Mouse (Mus musculus): ENCODE results near the gene Lcn2. TPM values are rescaled to one million over a fixed set of nuclear protein-coding genes. Genes with fewer than 3 reads are reported as not detected.

Gene Lcn2
- polyA plus RNA-seq, 1 experiment, result 23.8 TPM

DNA sequence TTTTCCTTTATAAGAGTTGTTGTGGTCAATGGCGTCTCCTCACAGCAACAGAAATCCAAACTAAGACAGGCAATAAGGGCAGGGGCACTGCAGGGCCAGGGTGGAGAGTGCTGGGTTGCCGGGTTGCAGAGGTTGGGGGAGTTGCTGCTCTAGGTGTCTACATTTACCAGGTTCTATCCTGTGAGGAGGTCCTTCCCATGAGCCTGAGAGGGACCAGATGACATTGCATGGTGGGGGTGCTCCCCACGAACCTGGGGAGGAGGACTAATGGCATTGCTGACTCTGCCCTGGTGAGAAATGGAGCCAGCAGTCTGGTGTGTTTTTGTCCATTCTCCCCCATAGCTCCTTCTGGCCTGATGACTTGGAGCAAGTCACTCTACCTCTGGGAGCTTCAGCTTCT, 30.3 kb downstream of the Lcn2 start:
- Histone ChIP-seq H3K36me3 (ENCODE audit: control insufficient read depth, insufficient read depth, low read length) (no peaks in the 10 kb centered on the region), H3K27me3 (ENCODE audit: control insufficient read depth, insufficient read depth, low read length) (peaks cover 3% of the 10 kb centered on the region), H3K27ac (ENCODE audit: control insufficient read depth, insufficient read depth, low read length) (no peak overlapping the region), H3K4me3 (ENCODE audit: control insufficient read depth, insufficient read depth, low read length) (no peak overlapping the region), H3K4me1 (replicated peaks; ENCODE audit: control insufficient read depth, insufficient read depth, low read length) (peaks cover 11% of the 10 kb centered on the region)
- DNase-seq, result no peak
- 83% methylated on average over 3 of the region's 3 CpGs for WGBS
- TF ChIP-seq CTCF (IDR thresholded peaks at IDR 0.05; ENCODE audit: borderline replicate concordance, control insufficient read depth, extremely low read depth, insufficient read depth, low read length, poor library complexity) (no peak), POLR2A (IDR thresholded peaks at IDR 0.05; ENCODE audit: control insufficient read depth, extremely low read depth, insufficient read depth, low read length, poor library complexity) (no peak)

DNA sequence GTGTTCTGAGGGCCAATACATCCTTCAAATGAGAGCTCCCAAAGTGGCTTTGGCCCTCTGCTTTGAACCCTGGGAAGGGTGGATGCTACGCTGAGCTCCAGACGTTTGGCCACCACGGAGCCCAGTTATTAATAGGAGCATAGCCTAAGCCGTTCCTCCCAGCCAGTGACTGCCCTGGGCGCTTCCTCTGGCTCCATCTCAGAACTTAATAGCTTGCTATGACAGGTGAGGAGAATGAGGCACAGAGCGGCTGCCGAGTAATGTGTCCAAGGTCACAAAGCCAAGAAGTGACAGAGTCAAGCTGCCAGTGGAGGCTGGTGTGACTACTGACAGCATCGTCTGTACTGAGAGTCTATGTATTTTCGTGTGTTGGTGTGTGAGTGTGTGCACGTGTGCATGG, 31.8 kb downstream of the Lcn2 start:
- Histone ChIP-seq H3K36me3 (ENCODE audit: control insufficient read depth, insufficient read depth, low read length) (no peaks in the 10 kb centered on the region), H3K27ac (ENCODE audit: control insufficient read depth, insufficient read depth, low read length) (no peak overlapping the region), H3K27me3 (ENCODE audit: control insufficient read depth, insufficient read depth, low read length) (peaks cover 3% of the 10 kb centered on the region), H3K4me1 (replicated peaks; ENCODE audit: control insufficient read depth, insufficient read depth, low read length) (peaks cover 12% of the 10 kb centered on the region), H3K4me3 (ENCODE audit: control insufficient read depth, insufficient read depth, low read length) (no peak overlapping the region)
- TF ChIP-seq POLR2A (IDR thresholded peaks at IDR 0.05; ENCODE audit: control insufficient read depth, extremely low read depth, insufficient read depth, low read length, poor library complexity), result no peak
- no peak for TF ChIP-seq CTCF (IDR thresholded peaks at IDR 0.05; ENCODE audit: borderline replicate concordance, control insufficient read depth, extremely low read depth, insufficient read depth, low read length, poor library complexity)
- DNase-seq, result no peak
- WGBS, result 87% methylated on average over 10 of the region's 10 CpGs

DNA sequence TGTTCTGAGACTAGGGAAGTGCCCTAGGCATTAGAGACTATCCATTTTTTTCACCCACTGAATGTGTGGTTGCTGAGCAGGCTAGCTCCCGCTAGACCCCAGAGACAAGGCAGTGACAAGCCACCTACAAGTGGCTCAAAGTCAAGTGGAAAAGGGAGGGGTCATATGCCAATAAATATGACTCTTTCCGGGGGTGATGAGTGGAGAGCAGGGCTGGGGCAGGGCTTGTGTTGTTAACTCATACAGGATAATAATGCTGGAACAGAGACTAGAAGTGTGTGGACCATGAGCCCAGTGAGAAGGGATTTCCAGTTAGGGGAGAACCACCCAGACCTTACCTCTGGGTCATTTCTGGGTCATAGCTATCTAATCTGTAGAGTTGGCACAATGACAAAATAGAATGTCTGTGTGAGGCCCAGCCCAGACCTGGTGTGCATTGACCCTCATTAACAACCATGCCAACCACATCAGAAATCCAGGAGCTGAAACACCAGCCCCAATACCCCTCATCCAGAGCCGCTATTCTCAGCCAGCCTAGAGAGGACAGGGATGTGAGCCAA, 33.6 kb downstream of the Lcn2 start:
- H3K4me1 ChIP-seq (replicated peaks; ENCODE audit: control insufficient read depth, insufficient read depth, low read length), result peaks cover 12% of the 10 kb centered on the region
- peaks cover 3% of the 10 kb centered on the region for H3K27me3 ChIP-seq (ENCODE audit: control insufficient read depth, insufficient read depth, low read length)
- H3K36me3 ChIP-seq (ENCODE audit: control insufficient read depth, insufficient read depth, low read length), result no peaks in the 10 kb centered on the region
- H3K27ac ChIP-seq (ENCODE audit: control insufficient read depth, insufficient read depth, low read length), result no peak overlapping the region
- TF ChIP-seq CTCF (IDR thresholded peaks at IDR 0.05; ENCODE audit: borderline replicate concordance, control insufficient read depth, extremely low read depth, insufficient read depth, low read length, poor library complexity) (no peak), POLR2A (IDR thresholded peaks at IDR 0.05; ENCODE audit: control insufficient read depth, extremely low read depth, insufficient read depth, low read length, poor library complexity) (no peak)
- WGBS, result 95% methylated on average over 3 of the region's 3 CpGs
- DNase-seq, result no peak
- no peak overlapping the region for H3K4me3 ChIP-seq (ENCODE audit: control insufficient read depth, insufficient read depth, low read length)

DNA sequence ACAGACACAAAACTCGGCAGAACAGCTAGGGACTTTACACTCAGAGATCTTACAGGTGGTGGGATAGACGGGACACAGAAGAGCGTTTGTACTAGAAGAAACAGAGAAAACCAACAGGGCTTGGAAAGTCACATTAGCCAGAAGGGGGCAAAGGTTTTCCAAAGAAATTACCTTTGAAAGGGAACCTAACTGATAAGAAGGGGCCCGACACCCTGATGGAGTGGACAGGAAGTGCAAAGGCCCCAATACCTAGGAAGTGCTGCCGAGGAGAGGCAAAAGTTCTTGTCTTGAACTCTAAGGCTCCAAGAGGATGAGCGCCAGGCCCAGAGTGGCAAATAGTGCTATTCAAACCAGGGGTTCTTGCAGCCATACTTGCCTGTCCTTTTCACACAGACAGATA, 34.2 kb downstream of the Lcn2 start:
- H3K27ac ChIP-seq (ENCODE audit: control insufficient read depth, insufficient read depth, low read length), result no peak overlapping the region
- peaks cover 3% of the 10 kb centered on the region for H3K27me3 ChIP-seq (ENCODE audit: control insufficient read depth, insufficient read depth, low read length)

DNA sequence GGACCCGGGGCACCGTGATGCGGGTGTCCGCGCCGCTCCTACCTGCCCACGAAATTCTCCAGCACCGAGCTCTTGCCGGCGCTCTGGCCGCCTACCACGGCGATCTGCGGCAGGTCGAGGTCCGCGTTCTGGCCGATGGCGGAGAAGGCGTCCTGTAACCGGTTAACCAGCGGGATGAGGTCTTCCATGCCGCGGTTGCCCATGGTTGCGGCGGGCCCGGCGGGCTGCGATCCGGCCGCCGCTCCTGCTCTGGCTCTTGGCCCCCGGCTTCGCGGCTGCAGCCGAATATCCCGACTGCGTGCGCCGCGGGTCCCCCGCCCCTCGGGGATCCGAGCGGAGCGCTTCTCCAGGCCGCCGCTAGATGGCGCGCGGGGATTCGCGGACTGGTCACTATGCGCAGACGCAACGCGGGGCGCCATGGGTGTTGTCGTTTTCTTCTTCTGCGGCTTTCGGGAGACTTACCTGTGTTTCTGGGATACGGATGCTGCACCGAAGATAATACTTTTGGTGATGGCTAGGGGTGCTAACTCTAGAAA, 35.0 kb downstream of the Lcn2 start, which contains the start of gene Dnm1:
Gene Dnm1, minus strand, starts transcription at position 332 of the 536 bp plus-strand sequence.
- Histone ChIP-seq H3K4me1 (replicated peaks; ENCODE audit: control insufficient read depth, insufficient read depth, low read length) (peaks cover 12% of the 10 kb centered on the region), H3K27ac (ENCODE audit: control insufficient read depth, insufficient read depth, low read length) (no peak within 1 kb of the TSS), H3K27me3 (ENCODE audit: control insufficient read depth, insufficient read depth, low read length) (peaks cover 3% of the 10 kb centered on the region), H3K4me3 (ENCODE audit: control insufficient read depth, insufficient read depth, low read length) (peak within 1 kb of the TSS; percentile 39), H3K36me3 (ENCODE audit: control insufficient read depth, insufficient read depth, low read length) (no peaks in the 10 kb centered on the region)
- peak; percentile 99 for TF ChIP-seq CTCF (IDR thresholded peaks at IDR 0.05; ENCODE audit: borderline replicate concordance, control insufficient read depth, extremely low read depth, insufficient read depth, low read length, poor library complexity)
- no peak for TF ChIP-seq POLR2A (IDR thresholded peaks at IDR 0.05; ENCODE audit: control insufficient read depth, extremely low read depth, insufficient read depth, low read length, poor library complexity)
- under 1% methylated on average over 63 of the region's 63 CpGs for WGBS
- DNase-seq, result peak; percentile 87

More for the DNA sequence above, 34.2 kb downstream of the Lcn2 start:
- no peak for DNase-seq
- peaks cover 12% of the 10 kb centered on the region for H3K4me1 ChIP-seq (replicated peaks; ENCODE audit: control insufficient read depth, insufficient read depth, low read length)
- WGBS, result 82% methylated on average over 6 of the region's 6 CpGs
- no peak for TF ChIP-seq POLR2A (IDR thresholded peaks at IDR 0.05; ENCODE audit: control insufficient read depth, extremely low read depth, insufficient read depth, low read length, poor library complexity)
- TF ChIP-seq CTCF (IDR thresholded peaks at IDR 0.05; ENCODE audit: borderline replicate concordance, control insufficient read depth, extremely low read depth, insufficient read depth, low read length, poor library complexity), result no peak
- no peak overlapping the region for H3K4me3 ChIP-seq (ENCODE audit: control insufficient read depth, insufficient read depth, low read length)
- H3K36me3 ChIP-seq (ENCODE audit: control insufficient read depth, insufficient read depth, low read length), result no peaks in the 10 kb centered on the region

DNA sequence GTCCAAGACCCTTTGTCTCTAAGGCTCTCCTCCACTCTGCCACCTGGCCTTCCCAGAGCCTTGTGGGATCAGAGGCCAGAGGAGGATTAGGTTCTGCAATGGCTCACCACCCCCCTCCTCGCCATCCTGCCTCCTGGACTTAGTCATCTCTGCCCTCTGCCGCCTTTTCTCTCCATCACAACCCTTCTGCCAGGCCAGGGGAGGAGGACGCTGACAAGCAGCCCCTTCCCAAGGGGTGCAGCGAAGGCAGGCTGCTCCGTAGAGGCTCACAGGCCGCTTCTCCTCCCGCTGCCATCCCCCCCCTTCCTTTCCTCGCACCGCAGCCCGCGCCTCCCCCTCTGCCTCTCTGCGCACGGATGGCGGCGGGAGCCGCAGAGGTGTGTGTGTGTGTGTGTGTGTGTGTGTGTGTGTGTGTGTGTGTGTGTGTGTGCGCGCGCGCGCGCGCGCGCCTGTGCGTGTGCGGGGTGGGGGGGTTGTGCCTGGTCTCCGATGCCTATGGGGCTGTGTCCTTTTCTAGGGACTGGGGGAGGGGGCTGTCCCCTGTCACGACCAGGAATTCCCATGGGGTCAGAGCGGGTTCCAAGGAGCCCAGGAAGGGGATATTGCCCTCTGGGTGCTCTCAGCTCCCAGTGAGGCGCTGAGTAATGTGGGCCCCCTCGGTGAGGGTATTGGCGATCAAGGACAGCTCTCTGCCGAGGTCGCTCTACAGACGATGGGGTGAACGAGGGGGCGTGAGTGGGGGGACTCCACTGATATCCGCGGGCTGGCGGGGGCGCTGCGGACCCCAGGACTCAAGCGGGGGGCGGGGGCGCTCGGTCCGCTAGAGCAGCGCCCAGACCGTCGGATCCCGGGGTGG, 35.7 kb downstream of the Lcn2 start, which contains the start of gene Ciz1:
Gene Ciz1, plus strand, starts transcription at position 177 of the 856 bp plus-strand sequence.
- Histone ChIP-seq H3K27ac (ENCODE audit: control insufficient read depth, insufficient read depth, low read length) (no peak within 1 kb of the TSS), H3K27me3 (ENCODE audit: control insufficient read depth, insufficient read depth, low read length) (peaks cover 3% of the 10 kb centered on the region), H3K4me3 (ENCODE audit: control insufficient read depth, insufficient read depth, low read length) (peak within 1 kb of the TSS; percentile 39), H3K36me3 (ENCODE audit: control insufficient read depth, insufficient read depth, low read length) (no peaks in the 10 kb centered on the region), H3K4me1 (replicated peaks; ENCODE audit: control insufficient read depth, insufficient read depth, low read length) (peaks cover 12% of the 10 kb centered on the region)
- peak; percentile 36 for DNase-seq
- WGBS, result 2% methylated on average over 48 of the region's 52 CpGs
- TF ChIP-seq POLR2A (IDR thresholded peaks at IDR 0.05; ENCODE audit: control insufficient read depth, extremely low read depth, insufficient read depth, low read length, poor library complexity) (no peak), CTCF (IDR thresholded peaks at IDR 0.05; ENCODE audit: borderline replicate concordance, control insufficient read depth, extremely low read depth, insufficient read depth, low read length, poor library complexity) (no peak)

Data from thymus, adult 2 months (tissue).